Mouse (Mus musculus): ENCODE measurements around the gene Akap3. TPM values are rescaled to one million over a fixed set of nuclear protein-coding genes. Genes with fewer than 3 reads are reported as not detected.

The Akap3 gene
- polyA plus RNA-seq, 1 experiment, result not detected

DNA sequence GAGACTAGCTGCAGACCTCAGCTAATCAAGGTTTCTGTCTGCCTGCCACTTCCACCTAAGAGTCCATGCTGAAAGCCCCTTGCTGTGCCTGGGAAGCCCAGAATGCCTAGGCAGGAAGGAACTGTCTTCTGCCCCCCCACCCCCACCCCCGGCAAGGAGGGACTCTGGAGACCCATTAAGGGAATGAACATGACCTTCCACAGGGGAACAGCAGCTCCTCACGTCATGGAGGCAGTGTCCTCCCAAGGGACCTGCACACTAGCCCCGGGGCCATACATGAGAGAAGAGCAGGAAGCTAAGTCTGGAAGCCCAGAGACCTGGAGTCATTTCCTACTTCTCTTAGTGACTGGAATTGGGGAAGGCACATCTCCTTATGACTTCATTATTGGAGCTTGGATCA is 55.0 kb downstream of the Akap3 start:
- TF ChIP-seq POLR2A (IDR thresholded peaks at IDR 0.05; ENCODE audit: insufficient read depth, low read length) (no peak), CTCF (IDR thresholded peaks at IDR 0.05; ENCODE audit: low read depth, low read length) (no peak), EP300 (IDR thresholded peaks at IDR 0.05; ENCODE audit: insufficient read depth, low read depth, low read length) (no peak)
- Histone ChIP-seq H3K27ac (ENCODE audit: insufficient read depth, low read length) (no peak overlapping the region), H3K27me3 (ENCODE audit: control insufficient read depth, insufficient read depth, low read length, poor library complexity, severe bottlenecking) (no peaks in the 10 kb centered on the region), H3K4me3 (ENCODE audit: low read depth, low read length) (no peak overlapping the region), H3K36me3 (ENCODE audit: control insufficient read depth, insufficient read depth, low read length, poor library complexity, severe bottlenecking) (no peaks in the 10 kb centered on the region), H3K4me1 (ENCODE audit: control insufficient read depth, insufficient read depth, low read length) (no peaks in the 10 kb centered on the region), H3K9me3 (replicated peaks; ENCODE audit: control insufficient read depth, insufficient read depth, low read length, poor library complexity, severe bottlenecking) (no peaks in the 10 kb centered on the region), H3K9ac (ENCODE audit: low read depth, poor library complexity, severe bottlenecking) (no peak overlapping the region)

DNA sequence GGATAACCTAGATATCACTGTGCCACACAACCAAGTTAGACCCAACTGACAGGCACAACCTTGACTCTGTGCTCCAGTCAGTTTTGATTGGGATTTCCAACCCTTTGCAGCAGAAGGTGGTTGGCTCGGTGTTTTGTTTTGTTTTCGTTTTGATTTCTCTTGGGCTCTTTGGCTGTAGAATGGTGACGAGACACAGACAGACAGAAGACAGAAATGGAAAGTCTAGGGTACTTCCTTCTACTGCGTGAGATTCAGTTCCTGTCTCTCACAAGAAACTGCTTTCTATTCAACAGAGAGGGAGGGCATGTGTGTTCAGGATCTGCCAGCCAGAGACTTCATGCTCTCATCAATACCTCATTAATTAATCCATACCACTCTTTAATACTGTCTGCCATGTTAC is 57.8 kb downstream of the Akap3 start:
- TF ChIP-seq POLR2A (IDR thresholded peaks at IDR 0.05; ENCODE audit: insufficient read depth, low read length) (no peak), CTCF (IDR thresholded peaks at IDR 0.05; ENCODE audit: low read depth, low read length) (no peak), EP300 (IDR thresholded peaks at IDR 0.05; ENCODE audit: insufficient read depth, low read depth, low read length) (no peak)
- H3K4me3 ChIP-seq (ENCODE audit: low read depth, low read length), result no peak overlapping the region
- no peaks in the 10 kb centered on the region for H3K4me1 ChIP-seq (ENCODE audit: control insufficient read depth, insufficient read depth, low read length)
- no peak overlapping the region for H3K9ac ChIP-seq (ENCODE audit: low read depth, poor library complexity, severe bottlenecking)
- H3K36me3 ChIP-seq (ENCODE audit: control insufficient read depth, insufficient read depth, low read length, poor library complexity, severe bottlenecking), result no peaks in the 10 kb centered on the region
- no peak overlapping the region for H3K27ac ChIP-seq (ENCODE audit: insufficient read depth, low read length)
- no peaks in the 10 kb centered on the region for H3K27me3 ChIP-seq (ENCODE audit: control insufficient read depth, insufficient read depth, low read length, poor library complexity, severe bottlenecking)
- no peaks in the 10 kb centered on the region for H3K9me3 ChIP-seq (replicated peaks; ENCODE audit: control insufficient read depth, insufficient read depth, low read length, poor library complexity, severe bottlenecking)

DNA sequence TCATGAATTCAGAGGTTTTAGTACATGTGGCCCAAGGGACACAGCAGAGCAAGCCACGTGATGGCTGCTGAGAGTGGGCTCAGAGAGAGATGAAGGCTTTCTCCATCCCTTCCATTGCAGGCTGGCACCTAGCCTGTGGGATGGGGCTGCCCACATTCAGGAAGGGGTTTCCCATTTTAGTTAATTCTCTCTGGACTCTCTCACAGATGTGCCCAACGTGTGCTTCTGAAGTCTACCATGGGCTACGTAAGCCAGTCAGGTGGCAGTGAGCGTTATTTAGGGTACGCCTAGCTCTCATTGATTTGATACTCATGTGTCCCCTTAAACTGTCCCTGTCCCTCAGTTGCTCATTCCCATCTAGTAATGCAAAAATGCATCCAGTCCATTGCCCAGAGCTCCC is 62.0 kb downstream of the Akap3 start:
- Histone ChIP-seq H3K27ac (ENCODE audit: insufficient read depth, low read length) (no peak overlapping the region), H3K4me1 (ENCODE audit: control insufficient read depth, insufficient read depth, low read length) (no peaks in the 10 kb centered on the region), H3K9ac (ENCODE audit: low read depth, poor library complexity, severe bottlenecking) (no peak overlapping the region), H3K36me3 (ENCODE audit: control insufficient read depth, insufficient read depth, low read length, poor library complexity, severe bottlenecking) (no peaks in the 10 kb centered on the region), H3K9me3 (replicated peaks; ENCODE audit: control insufficient read depth, insufficient read depth, low read length, poor library complexity, severe bottlenecking) (no peaks in the 10 kb centered on the region), H3K27me3 (ENCODE audit: control insufficient read depth, insufficient read depth, low read length, poor library complexity, severe bottlenecking) (no peaks in the 10 kb centered on the region), H3K4me3 (ENCODE audit: low read depth, low read length) (no peak overlapping the region)
- TF ChIP-seq POLR2A (IDR thresholded peaks at IDR 0.05; ENCODE audit: insufficient read depth, low read length) (no peak), CTCF (IDR thresholded peaks at IDR 0.05; ENCODE audit: low read depth, low read length) (no peak), EP300 (IDR thresholded peaks at IDR 0.05; ENCODE audit: insufficient read depth, low read depth, low read length) (no peak)

DNA sequence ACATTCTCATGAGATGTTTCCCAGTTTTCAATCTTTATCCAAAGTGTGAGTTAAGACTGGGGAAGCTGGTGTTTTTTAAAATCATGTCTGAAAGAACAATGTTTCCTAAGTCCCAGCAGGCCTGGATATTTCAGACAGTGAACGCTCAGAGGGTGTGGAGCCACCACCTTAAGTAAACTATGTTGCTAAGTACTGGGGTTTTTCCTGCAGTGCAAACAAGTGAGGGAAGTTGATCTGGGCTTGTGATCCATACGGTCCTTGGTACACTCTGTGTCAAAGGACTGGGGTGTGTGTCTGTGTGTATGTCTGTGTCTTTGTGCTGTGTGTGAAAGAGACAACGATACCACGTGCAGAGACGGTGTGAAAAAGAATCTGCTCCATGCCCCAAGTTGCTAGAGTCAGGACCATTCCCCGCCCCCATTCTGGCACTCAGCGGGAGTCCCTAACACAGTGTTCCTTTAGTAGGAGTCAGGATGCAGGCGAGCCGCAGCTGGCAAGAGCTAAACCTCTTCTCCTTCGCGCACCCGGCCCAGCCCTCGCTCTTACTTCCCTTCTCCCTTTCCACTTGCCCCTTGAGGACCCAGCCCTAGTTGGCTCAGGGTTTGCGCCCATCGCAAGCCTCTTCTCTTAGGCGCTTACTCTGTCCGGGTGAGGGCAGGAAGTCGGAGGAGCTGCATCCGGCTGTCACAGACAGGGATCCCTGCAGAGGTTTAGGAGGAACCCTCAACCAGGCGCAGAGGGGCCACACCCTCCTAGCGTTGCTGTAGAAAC is 68.4 kb downstream of the Akap3 start, which contains the start of gene Dyrk4:
Dyrk4 (minus strand) TSS at position 729 of the 771 bp plus-strand sequence.
- Histone ChIP-seq H3K9ac (ENCODE audit: low read depth, poor library complexity, severe bottlenecking) (no peak within 1 kb of the TSS), H3K4me1 (ENCODE audit: control insufficient read depth, insufficient read depth, low read length) (no peaks in the 10 kb centered on the region), H3K27me3 (ENCODE audit: control insufficient read depth, insufficient read depth, low read length, poor library complexity, severe bottlenecking) (no peaks in the 10 kb centered on the region), H3K27ac (ENCODE audit: insufficient read depth, low read length) (no peak within 1 kb of the TSS), H3K9me3 (replicated peaks; ENCODE audit: control insufficient read depth, insufficient read depth, low read length, poor library complexity, severe bottlenecking) (no peaks in the 10 kb centered on the region), H3K36me3 (ENCODE audit: control insufficient read depth, insufficient read depth, low read length, poor library complexity, severe bottlenecking) (peaks cover 24% of the 10 kb centered on the region), H3K4me3 (ENCODE audit: low read depth, low read length) (peak within 1 kb of the TSS; percentile 41)
- TF ChIP-seq POLR2A (IDR thresholded peaks at IDR 0.05; ENCODE audit: insufficient read depth, low read length) (no peak), CTCF (IDR thresholded peaks at IDR 0.05; ENCODE audit: low read depth, low read length) (no peak), EP300 (IDR thresholded peaks at IDR 0.05; ENCODE audit: insufficient read depth, low read depth, low read length) (no peak)

Other genes with a start within 250 kb of the Akap3 start
- 0.19 TPM in 1 of 2 replicates, not detected in the other for gene Kcna1, start 206.7 kb upstream of the Akap3 start, polyA plus RNA-seq (2011; ENCODE audit: insufficient read depth, insufficient read length, low read depth, missing spikeins)
- 0.58 and 1.5 TPM in 2 replicates for gene Kcna6, start 112.4 kb upstream of the Akap3 start, polyA plus RNA-seq (2011; ENCODE audit: insufficient read depth, insufficient read length, low read depth, missing spikeins)
- 60.9 and 65.5 TPM in 2 replicates for gene Ndufa9, start 4.0 kb upstream of the Akap3 start, polyA plus RNA-seq (2011; ENCODE audit: insufficient read depth, insufficient read length, low read depth, missing spikeins)
- gene Dyrk4, start 68.7 kb downstream of the Akap3 start, polyA plus RNA-seq (2011; ENCODE audit: insufficient read depth, insufficient read length, low read depth, missing spikeins), result not detected in 2 replicates
- gene Rad51ap1, start 86.5 kb downstream of the Akap3 start, polyA plus RNA-seq (2011; ENCODE audit: insufficient read depth, insufficient read length, low read depth, missing spikeins), result 47.6 and 53.8 TPM in 2 replicates
- gene D6Wsu163e, start 86.9 kb downstream of the Akap3 start, polyA plus RNA-seq (2011; ENCODE audit: insufficient read depth, insufficient read length, low read depth, missing spikeins), result 15.8 and 21.0 TPM in 2 replicates
- gene Fgf6, start 162.5 kb downstream of the Akap3 start, polyA plus RNA-seq (2011; ENCODE audit: insufficient read depth, insufficient read length, low read depth, missing spikeins), result not detected in 2 replicates
- gene Fgf23, start 219.8 kb downstream of the Akap3 start, polyA plus RNA-seq (2011; ENCODE audit: insufficient read depth, insufficient read length, low read depth, missing spikeins), result 0.33 and 0.49 TPM in 2 replicates